Mouse (Mus musculus) megakaryocyte-erythroid progenitor cell, adult 5 weeks (primary cell): ENCODE results near the gene Mtg2. TPM values are rescaled to one million over a fixed set of nuclear protein-coding genes. Genes with fewer than 3 reads are reported as not detected.

ENCODE experiments used
- polyA plus RNA-seq: library from polyadenylated mRNA; stranded (reverse); fragments of >175 nt; gene quantifications from 2 replicates; pipeline ENCODE4 v1.2.3, GENCODE M21; 2012

Mtg2 gene
- polyA plus RNA-seq, result 12.5 and 12.8 TPM in 2 replicates

GRCm38 (mm10) chr2:180070481-180071453, at the start of gene Mtg2:
Mtg2 (plus strand) TSS chr2:180070588.

GRCm38 (mm10) chr2:180024401-180025098, 45.8 kb upstream of the Mtg2 start, which contains the start of gene Lsm14b:
Lsm14b (plus strand) TSS chr2:180024987.

DNA sequence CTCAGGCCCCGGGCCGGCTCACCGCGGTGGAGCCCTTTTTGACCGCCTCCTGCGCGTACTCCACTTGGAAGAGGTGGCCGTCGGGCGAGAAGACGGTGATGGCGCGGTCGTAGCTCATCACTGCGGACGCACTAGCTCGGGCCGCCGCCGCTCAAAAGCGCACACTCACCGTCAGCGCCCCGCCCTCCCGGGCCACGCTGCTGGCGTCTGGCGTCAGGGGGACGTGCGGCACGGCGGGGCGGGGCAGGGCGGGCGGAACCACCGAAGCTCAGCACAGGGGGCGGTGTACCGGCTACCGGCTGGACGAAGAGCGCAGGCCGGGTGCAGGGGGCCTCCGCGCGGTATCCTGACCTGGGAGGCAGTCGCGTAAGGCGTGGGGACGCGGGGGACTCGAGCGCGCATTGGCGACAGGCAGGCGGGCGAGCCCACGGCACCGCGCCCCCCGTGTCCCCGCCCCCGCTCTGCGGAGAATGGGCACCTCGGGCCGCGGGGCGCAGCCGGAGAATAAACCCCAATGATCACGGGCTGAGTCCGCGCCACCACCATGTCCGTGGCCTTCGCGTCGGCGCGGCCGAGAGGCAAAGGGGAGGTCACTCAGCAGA, 28.0 kb upstream of the Mtg2 start, which contains the start of the genes Psma7 and Ss18l1:
Gene Psma7 (minus strand): TSS at position 178 of the 602 bp plus-strand sequence.
Gene Ss18l1 (plus strand): TSS at position 254 of the 602 bp plus-strand sequence.

GRCm38 (mm10) chr2:180103978-180104658, 33.7 kb downstream of the Mtg2 start, which contains the start of gene Hrh3:
Hrh3 (minus strand) TSS chr2:180104488.

GRCm38 (mm10) chr2:180118661-180119438, 48.5 kb downstream of the Mtg2 start, which contains the start of gene Osbpl2:
Osbpl2 (plus strand) TSS chr2:180119306.

Other genes starting within 250 kb of the Mtg2 start
- gene Taf4, start 93.9 kb upstream of the Mtg2 start, polyA plus RNA-seq, result 25.5 and 31.6 TPM in 2 replicates
- 29.2 and 30.7 TPM in 2 replicates for gene Lsm14b, start 45.6 kb upstream of the Mtg2 start, polyA plus RNA-seq
- gene Psma7, start 28.2 kb upstream of the Mtg2 start, polyA plus RNA-seq, result 90.5 and 100 TPM in 2 replicates
- gene Ss18l1, start 28.1 kb upstream of the Mtg2 start, polyA plus RNA-seq, result 3.4 and 3.9 TPM in 2 replicates
- gene Hrh3, start 33.9 kb downstream of the Mtg2 start, polyA plus RNA-seq, result 0.04 TPM in 1 of 2 replicates, not detected in the other
- gene Osbpl2, start 48.7 kb downstream of the Mtg2 start, polyA plus RNA-seq, result 18.8 and 19.5 TPM in 2 replicates
- gene Adrm1, start 100.9 kb downstream of the Mtg2 start, polyA plus RNA-seq, result 429 and 438 TPM in 2 replicates
- gene Lama5, start 155.3 kb downstream of the Mtg2 start, polyA plus RNA-seq, result 0.58 and 0.77 TPM in 2 replicates
- 1,634 and 1,788 TPM in 2 replicates for gene Rps21, start 186.8 kb downstream of the Mtg2 start, polyA plus RNA-seq
- gene Cables2, start 202.9 kb downstream of the Mtg2 start, polyA plus RNA-seq, result 29.0 and 34.9 TPM in 2 replicates
- gene Rbbp8nl, start 219.3 kb downstream of the Mtg2 start, polyA plus RNA-seq, result not detected in 2 replicates